Mouse (Mus musculus) skeletal muscle tissue, postnatal 0 days (tissue): ENCODE measurements around the gene Prune2. TPM values are rescaled to one million over a fixed set of nuclear protein-coding genes. Genes with fewer than 3 reads are reported as not detected.

Source experiments
- polyA plus RNA-seq: library from polyadenylated mRNA; unstranded; fragments of >200 nt; fragmentation: Nextera tagmentation; extraction: Ambion mirVana; gene quantifications from 2 replicates; pipeline ENCODE4 v1.2.1, GENCODE M21; 2015

The Prune2 gene
- 2.7 and 3.2 TPM in 2 replicates for polyA plus RNA-seq

DNA sequence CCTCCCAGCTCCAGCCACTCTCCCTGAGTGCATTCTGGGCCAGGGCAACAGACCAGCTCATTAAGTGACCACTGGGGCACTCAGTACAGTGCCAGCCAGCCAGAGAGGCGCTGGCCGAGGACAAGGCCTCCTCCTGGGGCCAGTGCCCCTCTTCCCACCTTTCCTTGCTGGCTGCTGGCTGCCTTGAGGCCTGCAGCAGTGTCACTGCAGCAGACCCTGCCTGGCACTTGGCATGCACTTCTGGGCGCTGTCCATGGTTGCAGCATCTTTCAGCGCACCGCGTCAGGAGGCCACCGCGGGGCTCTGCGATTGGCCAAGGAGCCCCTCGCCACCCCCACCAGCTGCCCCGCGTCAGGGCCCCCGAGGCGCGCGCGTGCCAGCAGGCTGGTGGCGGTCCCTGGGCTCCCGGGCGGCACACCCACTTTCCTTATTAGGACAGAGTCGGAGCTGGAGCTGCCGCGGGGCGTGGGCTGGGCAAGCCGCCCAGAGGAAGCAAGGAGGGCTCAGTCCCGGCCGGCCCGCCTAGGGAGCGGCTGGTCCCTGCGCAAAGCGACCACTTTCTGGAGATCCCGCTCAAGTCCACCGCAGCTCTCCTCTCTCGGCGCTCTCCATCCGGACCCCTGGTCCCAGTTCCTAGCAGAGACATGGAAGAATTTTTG lies at the start of gene Prune2:
Prune2 (plus strand) TSS at position 506 of the 659 bp plus-strand sequence.

Other genes with a start within 250 kb of the Prune2 start
- gene Vps13a, start 175.2 kb upstream of the Prune2 start, polyA plus RNA-seq: 4.0 and 4.4 TPM in 2 replicates
- gene Foxb2, start 82.3 kb upstream of the Prune2 start, polyA plus RNA-seq: not detected in 2 replicates